Mouse (Mus musculus) CH12.LX (cell line): Measurements from ENCODE around the gene Troap. TPM values are rescaled to one million over a fixed set of nuclear protein-coding genes. Genes with fewer than 3 reads are reported as not detected.
A peak's percentile ranks its signal among the peaks of the same experiment; 100 is the strongest.

ENCODE experiments used
- DNase-seq: peaks from one replicate; pipeline ENCODE4 v3.0.0-alpha.2; 2013; ENCODE audit errors: extremely low read depth
- H3K27ac ChIP-seq: 2 replicates; pipeline ENCODE4 v1.5.1; 2012; ENCODE audit warnings: low read depth, mild to moderate bottlenecking, control low read depth, moderate library complexity; ENCODE audit not compliant: insufficient read depth
- H3K27me3 ChIP-seq: replicated peaks from 2 replicates; pipeline ENCODE3; 2012; ENCODE audit warnings: inconsistent platforms
- H3K36me3 ChIP-seq, 2 experiments: replicated peaks in 1 of 2; 2 replicates each; pipeline versions ENCODE3 to v1.6.1; 2012; ENCODE audit warnings: inconsistent platforms in 1 of 2, low read length in 1 of 2, mild to moderate bottlenecking in 1 of 2, mixed read lengths in 1 of 2, moderate library complexity in 1 of 2; ENCODE audit not compliant: control insufficient read depth in 1 of 2, insufficient read depth in 1 of 2
- H3K4me1 ChIP-seq, 2 experiments: 2 replicates each; pipeline ENCODE4 v1.6.1; 2012; ENCODE audit warnings: inconsistent platforms in 1 of 2, moderate library complexity in 1 of 2; ENCODE audit not compliant: insufficient read depth in 2 of 2, control insufficient read depth in 1 of 2
- H3K4me2 ChIP-seq: 2 replicates; pipeline ENCODE4 v1.6.1; 2012; ENCODE audit warnings: low read depth, mild to moderate bottlenecking, control low read depth; ENCODE audit not compliant: poor library complexity, insufficient read depth, severe bottlenecking
- H3K4me3 ChIP-seq, 3 experiments: fragments of 150-350 bp in 1 of 3; sonication (generic) in 1 of 3; replicated peaks in 1 of 3; 2 replicates each; pipeline versions ENCODE3 to v1.5.1; 2011 to 2012; ENCODE audit warnings: low read depth in 2 of 3, low read length in 2 of 3, mild to moderate bottlenecking in 2 of 3, moderate library complexity in 2 of 3, control low read depth in 1 of 3, improper control_type of control experiment in 1 of 3, inconsistent platforms in 1 of 3, mixed read lengths in 1 of 3; ENCODE audit not compliant: poor library complexity in 1 of 3
- H3K79me2 ChIP-seq: replicated peaks from 2 replicates; pipeline ENCODE4 v1.6.1; 2012; ENCODE audit warnings: mild to moderate bottlenecking, moderate library complexity; ENCODE audit not compliant: control insufficient read depth, poor library complexity, insufficient read depth, severe bottlenecking; ENCODE audit errors: extremely low read depth
- H3K9ac ChIP-seq: 2 replicates; pipeline ENCODE4 v1.6.1; 2012; ENCODE audit warnings: low read depth, mild to moderate bottlenecking, control low read depth, moderate library complexity; ENCODE audit not compliant: insufficient read depth
- H3K9me3 ChIP-seq: replicated peaks from 2 replicates; pipeline ENCODE3; 2012; ENCODE audit warnings: low read length, inconsistent platforms, mixed read lengths
- CHD2 ChIP-seq: IDR thresholded peaks from 2 replicates; pipeline ENCODE4 v1.6.1; 2011; ENCODE audit warnings: low read length, improper control_type of control experiment
- CTCF ChIP-seq, 2 experiments: IDR thresholded peaks in 1 of 2; conservative IDR thresholded peaks in 1 of 2; 2 replicates each; pipeline ENCODE4 v1.5.1; 2011 to 2012; ENCODE audit warnings: low read depth in 2 of 2, low read length in 2 of 2, improper control_type of control experiment in 1 of 2, inconsistent platforms in 1 of 2, mild to moderate bottlenecking in 1 of 2, moderate library complexity in 1 of 2
- ELF1 ChIP-seq: IDR thresholded peaks from 2 replicates; pipeline ENCODE4 v1.6.1; 2014; ENCODE audit warnings: low read depth, mild to moderate bottlenecking, inconsistent platforms, low read length, improper control_type of control experiment
- ETS1 ChIP-seq: conservative IDR thresholded peaks from 2 replicates; pipeline ENCODE4 v1.6.1; 2012; ENCODE audit warnings: low read depth, mild to moderate bottlenecking, inconsistent platforms, low read length, improper control_type of control experiment, moderate library complexity
- MAX ChIP-seq: IDR thresholded peaks from 2 replicates; pipeline ENCODE4 v1.6.1; 2011; ENCODE audit warnings: low read length, improper control_type of control experiment
- MAZ ChIP-seq: IDR thresholded peaks from 2 replicates; pipeline ENCODE4 v1.6.1; 2012; ENCODE audit warnings: low read depth, mild to moderate bottlenecking, inconsistent platforms, low read length, improper control_type of control experiment, moderate library complexity
- NELFE ChIP-seq: IDR thresholded peaks from 2 replicates; pipeline ENCODE4 v1.6.1; 2011; ENCODE audit warnings: low read depth, low read length, improper control_type of control experiment
- POLR2AphosphoS2 ChIP-seq: IDR thresholded peaks from 2 replicates; pipeline ENCODE4 v1.6.1; 2011; ENCODE audit warnings: low read depth, low read length, improper control_type of control experiment
- RAD21 ChIP-seq: IDR thresholded peaks from 2 replicates; pipeline ENCODE4 v1.6.1; 2011; ENCODE audit warnings: low read depth, mild to moderate bottlenecking, low read length, improper control_type of control experiment, moderate library complexity
- RCOR1 ChIP-seq: conservative IDR thresholded peaks from 2 replicates; pipeline ENCODE4 v1.6.1; 2012; ENCODE audit warnings: low read depth, mild to moderate bottlenecking, inconsistent platforms, low read length, improper control_type of control experiment
- SIN3A ChIP-seq: IDR thresholded peaks from 2 replicates; pipeline ENCODE4 v1.6.1; 2012; ENCODE audit warnings: low read length, improper control_type of control experiment, inconsistent platforms
- SMC3 ChIP-seq: IDR thresholded peaks from 2 replicates; pipeline ENCODE4 v1.6.1; 2011; ENCODE audit warnings: low read depth, low read length, improper control_type of control experiment
- TBP ChIP-seq: conservative IDR thresholded peaks from 2 replicates; pipeline ENCODE4 v1.6.1; 2011; ENCODE audit warnings: low read depth, low read length, improper control_type of control experiment
- TCF12 ChIP-seq: IDR thresholded peaks from 2 replicates; pipeline ENCODE4 v1.6.1; 2014; ENCODE audit warnings: low read depth, mild to moderate bottlenecking, inconsistent platforms, low read length, improper control_type of control experiment
- UBTF ChIP-seq: IDR thresholded peaks from 2 replicates; pipeline ENCODE4 v1.6.1; 2012; ENCODE audit warnings: low read depth, mild to moderate bottlenecking, inconsistent platforms, low read length, improper control_type of control experiment, moderate library complexity
- USF1 ChIP-seq: IDR thresholded peaks from 2 replicates; pipeline ENCODE4 v1.6.1; 2014; ENCODE audit warnings: low read depth, mild to moderate bottlenecking, inconsistent platforms, low read length, improper control_type of control experiment
- ZNF384 ChIP-seq: IDR thresholded peaks from 2 replicates; pipeline ENCODE4 v1.6.1; 2012; ENCODE audit warnings: low read depth, low read length, improper control_type of control experiment, inconsistent platforms
- dilution Hi-C: fragments of 300-500 bp; cut with MboI; formaldehyde crosslinking; loops from 2 replicates; pipeline ENCODE4 v1.14.3; 2020; ENCODE audit warnings: low sequenced_read_pairs; ENCODE audit not compliant: extremely low pct_unique_long_range_greater_than_20kb, extremely low pct_ligation_motif_present
- in situ Hi-C: fragments of 300-500 bp; cut with MboI; formaldehyde crosslinking; loops from 3 replicates; pipeline ENCODE4 v1.14.3; 2019; ENCODE audit warnings: low sequenced_read_pairs, low pct_ligation_motif_present, low pct_unique_long_range_greater_than_20kb, mixed read lengths
- polyA plus RNA-seq: library from polyadenylated mRNA; unstranded; fragments of >175 nt; gene quantifications from 2 replicates; pipeline ENCODE4 v1.2.1, GENCODE M21; 2012; ENCODE audit warnings: low read depth; ENCODE audit not compliant: insufficient read length
- total RNA-seq, 2 experiments: library from RNA; depleted of rRNA; stranded (reverse); fragments of 300-350 nt in 1 of 2; fragments of >200 nt in 1 of 2; gene quantifications; 2 replicates each; pipeline ENCODE4 v1.2.3; 2012 to 2014

The Troap gene
- total and polyA plus RNA-seq, 3 experiments = 17.8 to 74.2 (median 19.2) TPM

DNA sequence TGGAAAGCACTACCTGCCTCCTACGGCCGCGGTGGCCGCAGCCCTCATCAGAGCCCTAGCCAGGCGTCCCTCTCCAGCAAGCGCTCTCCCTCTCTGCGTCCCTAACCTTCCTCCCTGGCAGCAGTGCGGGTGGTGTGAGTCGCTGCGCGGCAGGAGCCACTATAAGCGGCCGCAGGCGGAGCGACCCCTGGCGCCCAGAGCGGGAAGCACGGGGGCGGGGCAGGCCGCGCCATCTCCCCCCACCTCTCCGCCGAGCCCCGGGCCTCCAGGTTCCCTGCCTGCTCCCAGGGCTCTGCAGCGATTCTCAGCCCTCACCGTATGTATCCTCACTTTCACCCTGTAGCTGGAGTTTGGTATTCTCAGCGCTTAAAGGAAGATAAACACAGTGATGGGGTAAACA, 13.9 kb downstream of the Troap start:
- in situ Hi-C loops (no loop called here), dilution Hi-C loops (no loop called here)
- H3K4me1 ChIP-seq = peaks cover 3 to 13% of the 10 kb centered on the region in 2 experiments; a peak in 3 of 4 replicates
- no peak overlapping the region for H3K9ac ChIP-seq
- no peaks in the 10 kb centered on the region for H3K27me3 ChIP-seq
- peaks cover 1 to 29% of the 10 kb centered on the region in 2 experiments for H3K36me3 ChIP-seq
- no peak overlapping the region for H3K27ac ChIP-seq
- TF ChIP-seq SMC3 (no peak), CTCF (conservative IDR thresholded peaks at IDR 0.05 in 1 of 2, IDR thresholded peaks at IDR 0.05 in 1 of 2; ENCODE audit: low read depth in 2 of 2, low read length in 2 of 2) (0 out of 4 replicates have a peak, but pooled peaks of 1 of the 2 experiments have one; percentile 2), CHD2 (no peak), TBP (no peak), MAX (no peak), NELFE (no peak), ZNF384 (no peak)
- peaks cover 11% of the 10 kb centered on the region for H3K9me3 ChIP-seq
- no peak overlapping the region for H3K4me3 ChIP-seq
- H3K4me2 ChIP-seq = no peak overlapping the region
- DNase-seq = no peak
- H3K79me2 ChIP-seq = no peaks in the 10 kb centered on the region

DNA sequence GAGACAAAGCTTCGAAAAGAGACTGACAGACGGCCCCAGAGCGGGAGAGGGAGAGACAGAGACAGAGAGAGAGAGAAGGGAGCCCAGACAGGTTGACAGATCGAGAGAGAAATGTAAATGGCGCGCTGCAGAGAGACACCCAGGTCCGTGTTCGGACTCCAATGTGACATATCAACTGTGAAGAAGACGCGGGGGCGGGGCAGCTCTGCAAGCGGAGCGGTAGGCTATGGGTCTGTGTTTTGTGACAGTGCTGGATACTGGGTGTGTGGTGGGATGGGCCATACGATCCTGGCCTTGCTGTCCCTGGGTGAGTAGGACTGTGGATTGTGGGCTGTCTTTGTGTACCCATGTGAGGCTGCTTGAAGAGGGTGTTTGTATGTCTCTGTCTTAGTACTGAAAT, 14.7 kb downstream of the Troap start:
- in situ Hi-C loops (no loop called here), dilution Hi-C loops (no loop called here)
- Histone ChIP-seq H3K4me2 (no peak overlapping the region), H3K9me3 (peaks cover 11% of the 10 kb centered on the region), H3K4me3 (no peak overlapping the region), H3K9ac (no peak overlapping the region), H3K36me3 (peaks cover 0 to 22% of the 10 kb centered on the region in 2 experiments), H3K4me1 (peaks cover 3 to 13% of the 10 kb centered on the region in 2 experiments; a peak in 3 of 4 replicates), H3K27ac (no peak overlapping the region), H3K27me3 (no peaks in the 10 kb centered on the region), H3K79me2 (no peaks in the 10 kb centered on the region)
- no peak for DNase-seq
- no peak for TF ChIP-seq MAX
- no peak for TF ChIP-seq RCOR1
- TF ChIP-seq RAD21 = no peak
- TF ChIP-seq TCF12 = no peak
- TF ChIP-seq SMC3 = no peak
- TF ChIP-seq ELF1 = no peak
- no peak for TF ChIP-seq ETS1

DNA sequence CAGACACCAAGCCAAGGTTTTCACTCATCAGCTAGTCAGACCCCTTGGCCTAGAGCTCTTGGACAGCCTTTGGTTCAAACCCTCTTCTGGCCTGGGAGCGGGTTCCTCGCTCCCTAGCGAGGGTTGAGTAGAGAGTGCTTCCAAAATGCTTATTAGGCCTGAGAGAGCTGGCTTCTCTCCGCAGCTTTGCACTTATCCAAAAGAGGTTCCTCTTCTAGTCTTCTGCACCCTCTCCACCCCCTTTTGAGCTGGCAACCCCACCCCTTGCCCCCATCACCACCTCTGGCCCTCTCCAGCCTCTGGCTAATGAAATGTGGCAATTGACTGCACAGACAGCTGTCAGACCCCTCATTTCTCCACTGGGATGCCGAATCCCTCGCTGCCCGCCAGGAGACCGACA, 18.5 kb downstream of the Troap start, which contains the start of gene Dnajc22:
Gene Dnajc22 (plus strand): TSS at position 301 of the 400 bp plus-strand sequence.
- DNase-seq = no peak
- Histone ChIP-seq H3K27me3 (no peaks in the 10 kb centered on the region), H3K9ac (no peak within 1 kb of the TSS), H3K79me2 (no peaks in the 10 kb centered on the region), H3K4me1 (peaks cover 3 to 10% of the 10 kb centered on the region in 2 experiments; a peak in 3 of 4 replicates), H3K9me3 (peaks cover 7% of the 10 kb centered on the region), H3K36me3 (no peaks in the 10 kb centered on the region), H3K4me3 (no peak within 1 kb of the TSS), H3K4me2 (no peak within 1 kb of the TSS), H3K27ac (no peak within 1 kb of the TSS)
- TF ChIP-seq NELFE (no peak), SIN3A (no peak), RAD21 (no peak), POLR2AphosphoS2 (no peak), MAZ (no peak), USF1 (no peak), UBTF (no peak), RCOR1 (no peak)
- dilution Hi-C loops (no loop called here), in situ Hi-C loops (no loop called here)
